In genomic region chr5:118632346-118632745, GRCm38 (mm10) we compare ENCODE assay signal across 12 mouse cellular contexts.
"Had no signal": no experiment of that assay in that cellular context is flagged by ENCODE, and none has a peak within 500 bp of the region (broad histone marks: within the 10 kb centered on the region; RNA-seq: fewer than 3 reads in every experiment).

No protein-coding gene starts in this region.

- H3K4me3 ChIP-seq: intestine, embryonic 15.5 days; layer of hippocampus, adult 2 months; left cerebral cortex, adult 2 months; limb, embryonic 15.5 days; liver, embryonic 12.5 days; midbrain, embryonic 10.5 days; neural tube, embryonic 12.5 days had no signal

- H3K27ac ChIP-seq: intestine, embryonic 15.5 days; layer of hippocampus, adult 2 months; left cerebral cortex, adult 2 months; limb, embryonic 15.5 days; liver, embryonic 12.5 days; midbrain, embryonic 10.5 days; neural tube, embryonic 12.5 days; stomach, postnatal 0 days had no signal

- ATAC-seq: intestine, embryonic 15.5 days; liver, embryonic 12.5 days had no signal

- DNase-seq: kidney, adult 18-20 months; kidney, postnatal 10 days; kidney, postnatal 4 days; midbrain, embryonic 14.5 days had no signal
